Mouse (Mus musculus): ENCODE measurements around the gene Mesd.

The Mesd gene

GRCm38 (mm10) chr7:83884021-83884658 is at the start of gene Mesd, which contains the start of gene Tlnrd1:
TSS of gene Mesd (plus strand) at chr7:83884466.
TSS of gene Tlnrd1 (minus strand) at chr7:83884305.
- DNase-seq (ENCODE audit: low read depth in 2 of 2, low spot score in 2 of 2): peak; percentile 66 to 68

DNA sequence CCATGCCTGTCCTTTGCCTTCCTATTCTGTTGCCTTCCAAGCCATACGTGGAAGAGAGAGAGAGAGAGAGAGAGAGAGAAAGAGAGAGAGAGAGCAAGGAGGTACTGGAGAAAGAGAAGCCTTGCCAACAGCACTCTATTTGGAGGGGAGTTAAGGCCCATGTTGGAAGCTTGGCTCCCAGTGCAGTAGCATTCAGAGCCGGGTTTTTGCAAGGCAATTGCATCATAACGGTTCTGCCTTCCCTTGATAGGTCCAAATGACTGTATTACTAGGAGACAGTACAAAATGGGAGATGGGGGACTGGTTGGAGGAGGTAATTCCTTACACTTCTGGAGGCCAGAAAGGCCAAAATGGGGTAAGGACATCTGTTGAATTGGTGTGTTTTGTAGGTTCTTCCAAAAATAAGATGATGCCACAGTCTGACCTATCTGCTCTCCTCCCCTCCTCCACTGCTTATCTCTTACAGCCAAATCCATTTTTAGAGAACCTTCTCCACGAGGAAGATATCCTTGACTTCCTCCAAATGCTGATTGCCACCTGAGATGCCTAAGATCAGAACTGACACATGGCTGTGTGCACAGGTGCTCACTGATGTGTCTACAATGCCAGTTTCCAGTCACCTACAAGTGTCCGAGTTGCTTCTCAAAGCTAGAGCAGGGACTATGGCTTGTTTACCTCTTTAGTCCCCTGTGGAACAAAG is 45.6 kb upstream of the Mesd start:
- DNase-seq (ENCODE audit: low read depth in 2 of 2, low spot score in 2 of 2): no peak

DNA sequence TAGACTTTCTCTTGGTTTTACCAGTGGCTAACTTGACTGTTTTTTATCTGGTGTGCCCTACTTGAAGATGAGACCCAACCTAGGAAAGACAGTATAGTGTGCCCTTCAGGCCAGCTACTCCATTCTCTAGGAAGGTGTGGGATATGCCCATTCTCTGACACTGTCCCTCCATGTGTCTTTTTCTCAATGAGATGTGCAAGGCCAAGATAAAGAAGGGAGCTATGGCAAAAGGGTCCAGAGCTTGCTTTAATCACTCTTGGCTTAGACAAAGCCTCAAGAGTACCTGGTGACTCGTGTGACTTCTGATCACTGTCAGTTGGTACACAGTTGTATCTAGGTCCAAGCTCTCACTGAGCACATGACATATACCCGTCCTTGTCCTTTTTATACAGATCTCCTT is 44.2 kb upstream of the Mesd start:
- DNase-seq (ENCODE audit: low read depth in 2 of 2, low spot score in 2 of 2): no peak

DNA sequence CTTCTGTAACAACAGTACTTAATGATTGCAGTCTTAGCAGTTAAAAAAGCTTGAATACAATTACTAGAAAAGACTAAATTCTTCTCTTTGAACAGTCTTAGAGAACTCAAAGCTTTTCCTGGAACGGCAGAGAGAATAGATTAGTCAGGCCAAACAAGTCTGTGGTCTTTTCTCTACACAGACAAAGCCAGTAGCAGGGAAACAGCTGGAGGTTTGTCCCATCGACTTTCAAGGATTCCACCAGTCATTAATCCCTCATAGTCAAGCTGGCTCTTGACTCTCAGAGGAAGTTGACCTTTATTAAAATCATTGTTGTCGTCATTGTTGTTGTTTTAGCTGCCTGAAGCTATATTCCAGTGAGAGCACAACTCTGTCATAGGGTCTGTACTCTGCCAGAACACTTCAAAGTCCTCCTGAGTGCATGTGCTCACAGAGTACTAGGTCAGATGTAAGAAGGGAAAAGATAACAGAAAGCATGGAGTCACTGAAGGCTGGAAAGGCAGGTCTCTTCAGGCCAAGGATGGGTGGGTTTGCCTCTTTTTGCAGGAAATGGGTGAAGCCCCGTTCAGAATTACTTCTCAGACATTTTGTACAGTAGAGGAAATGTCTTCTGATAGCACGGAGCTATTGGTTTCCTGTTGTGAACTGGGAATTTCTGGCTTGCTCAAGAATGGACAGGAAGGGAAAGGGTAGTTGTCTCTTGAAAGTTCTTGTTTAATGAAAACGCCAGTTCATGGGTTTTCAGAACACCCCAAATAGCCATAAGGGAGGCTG is 41.6 kb upstream of the Mesd start:
- DNase-seq (ENCODE audit: low read depth in 2 of 2, low spot score in 2 of 2): no peak

DNA sequence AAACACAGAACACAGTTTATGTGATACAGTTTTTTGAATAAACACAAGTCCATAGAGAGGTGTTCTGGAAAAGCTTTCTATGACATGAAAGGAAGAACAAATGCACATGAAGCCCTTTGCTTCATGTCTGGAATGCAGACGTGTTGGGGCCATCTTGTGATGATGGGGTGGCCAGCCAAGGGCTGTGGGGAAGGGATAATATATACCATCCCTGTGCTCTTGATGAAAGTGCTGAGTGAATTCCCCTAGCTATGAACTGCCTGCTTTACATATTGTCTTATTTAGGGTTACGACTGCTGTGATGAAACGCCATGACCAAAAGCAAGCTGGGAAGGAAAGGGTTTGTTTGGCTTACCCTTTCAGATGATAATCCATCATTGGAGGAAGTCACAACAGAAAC is 39.5 kb upstream of the Mesd start:
- DNase-seq (ENCODE audit: low read depth in 2 of 2, low spot score in 2 of 2): no peak

- no peak for DNase-seq (ENCODE audit: low read depth in 2 of 2, low spot score in 2 of 2)
These were observed 36.8 kb upstream of the Mesd start for GRCm38 (mm10) chr7:83847187-83848075.

- no peak for DNase-seq (ENCODE audit: low read depth in 2 of 2, low spot score in 2 of 2)
These were observed 32.5 kb upstream of the Mesd start for GRCm38 (mm10) chr7:83851569-83852380.

- DNase-seq (ENCODE audit: low read depth in 2 of 2, low spot score in 2 of 2): no peak
These were observed 31.6 kb upstream of the Mesd start for GRCm38 (mm10) chr7:83852381-83853380.

- DNase-seq (ENCODE audit: low read depth in 2 of 2, low spot score in 2 of 2): no peak
These were observed 29.1 kb upstream of the Mesd start for GRCm38 (mm10) chr7:83855203-83855602.

DNA sequence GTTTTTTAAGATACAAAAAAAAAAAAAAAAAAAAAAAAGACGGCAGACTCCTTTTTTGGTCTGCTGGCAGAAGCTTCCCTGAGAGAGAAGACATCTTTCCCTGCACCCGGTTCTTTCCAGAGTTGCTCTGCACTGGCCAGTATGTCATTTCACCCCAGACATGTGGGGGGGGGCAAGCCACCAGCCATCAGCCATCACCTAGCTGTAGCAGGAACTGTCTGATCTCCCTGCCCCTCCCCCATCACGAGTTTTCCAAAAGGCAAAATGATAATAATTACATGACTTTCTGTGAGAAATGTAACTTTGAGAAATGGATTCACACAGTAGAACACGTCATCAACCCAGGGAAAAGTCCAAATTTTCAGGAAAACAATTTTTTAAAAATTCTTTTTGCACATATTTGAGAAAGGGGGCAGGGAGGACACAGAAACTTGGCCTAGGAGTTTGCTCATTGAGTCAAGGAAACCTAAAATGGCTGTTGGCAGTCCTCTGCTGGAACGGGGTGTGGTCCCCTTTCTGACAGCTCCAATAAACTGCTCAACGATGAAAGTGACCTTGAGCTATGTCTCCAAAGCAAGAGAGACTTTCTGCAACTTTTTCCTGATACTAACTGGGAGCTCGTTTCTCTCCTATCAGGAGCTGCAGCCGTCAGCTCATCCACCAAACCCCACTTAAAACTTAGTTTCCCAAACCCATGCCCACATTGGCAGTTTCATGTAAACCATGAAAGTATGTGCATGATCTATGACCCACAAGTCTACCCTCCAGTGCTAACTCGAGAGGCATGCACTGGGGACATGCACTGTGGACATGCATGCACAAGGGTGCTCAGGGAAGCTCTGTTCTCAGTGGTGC is 27.7 kb upstream of the Mesd start:
- no peak for DNase-seq (ENCODE audit: low read depth in 2 of 2, low spot score in 2 of 2)

- DNase-seq (ENCODE audit: low read depth in 2 of 2, low spot score in 2 of 2): no peak
These were observed 27.1 kb upstream of the Mesd start for GRCm38 (mm10) chr7:83857208-83857488.

DNA sequence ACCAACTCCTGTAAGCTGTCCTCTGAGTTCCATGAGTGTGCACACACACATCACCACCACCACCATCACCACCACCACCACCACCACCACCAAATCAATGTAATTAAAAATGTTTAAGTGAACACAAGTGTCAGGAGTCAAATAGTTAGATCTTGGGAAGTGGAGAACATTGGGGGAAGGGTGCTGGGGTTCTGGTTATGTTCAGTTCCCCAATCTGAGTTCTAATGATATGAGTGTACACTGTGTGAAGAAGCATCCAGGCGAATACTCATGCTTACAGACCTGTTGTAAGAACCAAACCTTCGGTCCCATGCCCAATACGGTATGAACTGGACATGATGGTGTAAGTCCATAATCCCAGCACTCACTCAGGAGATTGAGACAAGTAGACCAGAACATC is 26.3 kb upstream of the Mesd start:
- DNase-seq (ENCODE audit: low read depth in 2 of 2, low spot score in 2 of 2): no peak

- no peak for DNase-seq (ENCODE audit: low read depth in 2 of 2, low spot score in 2 of 2)
These were observed 24.7 kb upstream of the Mesd start for GRCm38 (mm10) chr7:83859378-83860083.

DNA sequence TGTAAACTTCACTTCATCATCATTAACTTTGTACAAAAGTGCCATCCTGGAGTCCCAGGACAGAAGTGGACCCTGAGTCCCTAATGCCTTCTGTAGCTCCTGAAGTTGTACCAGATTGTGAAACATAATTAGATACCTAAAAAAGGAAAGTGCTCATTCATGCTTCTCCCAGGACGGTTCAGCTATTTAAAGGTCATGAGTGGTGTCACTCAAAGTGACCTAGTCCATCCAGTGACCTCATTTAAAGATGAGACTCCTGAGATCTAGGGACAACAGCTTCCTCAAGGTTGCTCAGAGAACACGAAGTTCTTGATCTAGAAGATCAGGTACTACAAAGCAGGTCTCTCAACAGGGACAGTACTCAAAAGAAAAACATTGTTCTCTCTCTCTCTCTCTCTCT is 20.7 kb upstream of the Mesd start:
- no peak for DNase-seq (ENCODE audit: low read depth in 2 of 2, low spot score in 2 of 2)

- DNase-seq (ENCODE audit: low read depth in 2 of 2, low spot score in 2 of 2): no peak
These were observed 16.1 kb upstream of the Mesd start for GRCm38 (mm10) chr7:83868200-83868599.

GRCm38 (mm10) chr7:83869839-83870543 is 14.3 kb upstream of the Mesd start:
- no peak for DNase-seq (ENCODE audit: low read depth in 2 of 2, low spot score in 2 of 2)

DNA sequence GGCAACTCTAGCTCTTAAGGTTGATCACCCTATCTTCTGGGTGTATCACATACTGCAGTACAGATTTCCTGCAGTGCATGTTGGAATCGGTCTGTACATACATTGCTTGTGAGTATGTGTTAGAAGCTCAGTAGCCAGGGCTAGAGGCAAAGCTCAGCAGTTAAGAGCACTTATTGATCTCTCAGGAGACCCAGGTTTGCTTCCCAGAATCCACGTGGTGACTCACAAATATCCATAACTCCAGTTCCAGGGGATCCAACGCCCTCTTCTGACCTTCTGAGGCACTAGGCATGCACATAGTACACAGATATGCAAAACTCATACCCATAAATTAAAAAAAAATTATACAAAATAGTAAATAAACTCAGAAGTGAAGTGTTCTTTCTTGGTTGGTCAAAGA is 7.2 kb upstream of the Mesd start:
- no peak for DNase-seq (ENCODE audit: low read depth in 2 of 2, low spot score in 2 of 2)

All from CD8-positive naive resting alpha-beta T cell, adult 2 months (primary cell).